Mouse (Mus musculus): ENCODE data around the gene Fat3. TPM values are rescaled to one million over a fixed set of nuclear protein-coding genes. Genes with fewer than 3 reads are reported as not detected.

Gene Fat3
- polyA plus RNA-seq (2015; fragmentation: Nextera tagmentation; extraction: Ambion mirVana): 0.12 TPM in 2 replicates

DNA sequence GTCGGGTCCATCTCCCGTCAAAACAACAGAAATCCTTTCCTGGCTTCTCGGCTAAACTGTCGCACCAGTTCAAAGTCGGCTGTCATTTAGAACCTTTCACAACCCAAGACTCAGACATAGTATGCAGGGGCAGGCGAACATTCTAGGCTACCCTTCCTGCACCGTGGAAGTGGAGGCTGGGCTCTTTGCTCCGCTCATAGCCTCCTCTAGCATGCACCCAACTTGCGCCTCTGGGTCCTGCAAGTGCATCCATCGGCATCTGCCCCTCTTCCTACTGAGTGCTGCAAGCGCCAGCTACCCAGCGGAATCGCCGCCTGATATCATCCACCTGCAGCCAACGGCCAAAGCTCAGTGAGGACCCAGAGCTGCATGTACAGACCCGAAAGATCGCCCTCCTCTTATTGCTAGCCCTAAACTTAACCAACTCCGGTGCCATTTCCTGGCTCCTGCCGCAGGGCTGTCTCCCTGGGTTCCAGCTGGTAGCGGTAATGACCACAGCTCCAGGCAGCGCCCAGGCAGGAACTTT lies at the start of gene Fat3:
Gene Fat3, minus strand, starts transcription at position 100 of the 526 bp plus-strand sequence.

DNA sequence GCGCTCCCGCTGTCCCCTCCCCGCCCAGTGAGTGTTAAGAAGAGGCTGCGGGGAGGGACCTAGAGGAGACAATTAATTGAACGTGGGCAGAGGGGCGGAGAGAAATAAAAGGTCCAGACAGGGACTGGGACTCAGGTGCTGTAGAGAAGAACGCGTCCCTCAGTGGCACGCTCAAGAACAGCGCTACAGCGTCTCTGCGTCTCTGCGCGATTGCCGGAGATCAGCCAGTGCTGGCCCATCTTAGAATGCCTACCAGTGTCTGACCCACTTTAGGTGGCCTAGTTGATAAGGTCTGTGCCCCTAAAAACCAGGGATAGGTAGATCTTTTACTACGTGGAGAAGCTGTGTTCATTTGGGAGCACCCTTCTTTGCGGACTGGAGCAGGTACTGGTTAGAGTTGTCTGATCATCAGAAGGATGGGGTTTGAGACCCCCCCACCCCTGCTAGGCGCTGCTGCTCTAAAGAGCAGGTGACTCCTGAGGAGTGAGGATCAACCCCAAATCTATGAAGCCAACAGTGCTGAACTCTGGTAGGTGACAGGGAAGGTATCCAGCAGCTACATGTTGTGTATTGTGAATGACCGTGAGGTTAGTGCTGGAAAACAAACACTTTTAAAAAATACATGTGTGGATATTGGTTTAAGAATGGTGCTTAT lies 626.5 kb downstream of the Fat3 start, which contains the start of gene Mtnr1b:
Gene Mtnr1b, minus strand, starts transcription at position 51 of the 655 bp plus-strand sequence.

Measured in spleen, postnatal 0 days (tissue).